Mouse (Mus musculus): Measurements from ENCODE around the gene Mei1. TPM values are rescaled to one million over a fixed set of nuclear protein-coding genes. Genes with fewer than 3 reads are reported as not detected.

Gene Mei1
- total and polyA plus RNA-seq, 3 experiments, result 0.04 TPM; not detected in 2

- no peak for DNase-seq (ENCODE audit: extremely low read depth)
- H3K4me2 ChIP-seq (ENCODE audit: insufficient read depth, low read depth, poor library complexity, severe bottlenecking), result no peak overlapping the region
- TF ChIP-seq POLR2AphosphoS2 (IDR thresholded peaks at IDR 0.05; ENCODE audit: low read depth, low read length) (no peak), CHD2 (IDR thresholded peaks at IDR 0.05; ENCODE audit: low read length) (no peak), ELF1 (IDR thresholded peaks at IDR 0.05; ENCODE audit: low read depth, low read length) (no peak), ETS1 (conservative IDR thresholded peaks at IDR 0.05; ENCODE audit: low read depth, low read length) (no peak), KAT2A (IDR thresholded peaks at IDR 0.05; ENCODE audit: insufficient replicate concordance, low read length) (no peak), RAD21 (IDR thresholded peaks at IDR 0.05; ENCODE audit: low read depth, low read length) (no peak), MAZ (IDR thresholded peaks at IDR 0.05; ENCODE audit: low read depth, low read length) (no peak), RCOR1 (conservative IDR thresholded peaks at IDR 0.05; ENCODE audit: low read depth, low read length) (no peak), BHLHE40 (IDR thresholded peaks at IDR 0.05; ENCODE audit: low read depth, low read length) (no peak), ZMIZ1 (IDR thresholded peaks at IDR 0.05; ENCODE audit: low read depth, low read length) (no peak), MXI1 (IDR thresholded peaks at IDR 0.05; ENCODE audit: low read depth, low read length) (no peak), HCFC1 (IDR thresholded peaks at IDR 0.05; ENCODE audit: low read depth, low read length) (no peak), UBTF (IDR thresholded peaks at IDR 0.05; ENCODE audit: low read depth, low read length) (no peak), SIN3A (IDR thresholded peaks at IDR 0.05; ENCODE audit: low read length) (no peak), USF1 (IDR thresholded peaks at IDR 0.05; ENCODE audit: low read depth, low read length) (no peak), MEF2A (IDR thresholded peaks at IDR 0.05; ENCODE audit: borderline replicate concordance, low read depth, low read length) (no peak), SMC3 (IDR thresholded peaks at IDR 0.05; ENCODE audit: low read depth, low read length) (no peak), TBP (conservative IDR thresholded peaks at IDR 0.05; ENCODE audit: low read depth, low read length) (no peak)
- no peak overlapping the region for H3K27ac ChIP-seq (ENCODE audit: insufficient read depth, low read depth)
- no peak overlapping the region for H3K9ac ChIP-seq (ENCODE audit: insufficient read depth, low read depth)
- H3K27me3 ChIP-seq (replicated peaks), result peaks cover 43% of the 10 kb centered on the region
- peaks cover 0 to 6% of the 10 kb centered on the region in 2 experiments; a peak in 2 of 4 replicates for H3K4me1 ChIP-seq (ENCODE audit: control insufficient read depth in 1 of 2, insufficient read depth in 2 of 2)
- H3K4me3 ChIP-seq (replicated peaks in 1 of 3; ENCODE audit: low read depth in 2 of 3, low read length in 2 of 3, poor library complexity in 1 of 3), result no peak overlapping the region
- dilution Hi-C loops (cut with MboI; ENCODE audit: extremely low pct_ligation_motif_present, extremely low pct_unique_long_range_greater_than_20kb, low sequenced_read_pairs), result no loop called here
- in situ Hi-C loops (cut with MboI; ENCODE audit: low pct_ligation_motif_present, low pct_unique_long_range_greater_than_20kb, low sequenced_read_pairs), result no loop called here
- no peaks in the 10 kb centered on the region for H3K9me3 ChIP-seq (replicated peaks; ENCODE audit: low read length)
- H3K79me2 ChIP-seq (replicated peaks; ENCODE audit: control insufficient read depth, extremely low read depth, insufficient read depth, poor library complexity, severe bottlenecking), result no peaks in the 10 kb centered on the region
- no peaks in the 10 kb centered on the region for H3K36me3 ChIP-seq (replicated peaks in 1 of 2; ENCODE audit: control insufficient read depth in 1 of 2, insufficient read depth in 1 of 2, low read length in 1 of 2)
Observed at GRCm38 (mm10) chr15:82085606-82086005, 15.8 kb downstream of the Mei1 start.

DNA sequence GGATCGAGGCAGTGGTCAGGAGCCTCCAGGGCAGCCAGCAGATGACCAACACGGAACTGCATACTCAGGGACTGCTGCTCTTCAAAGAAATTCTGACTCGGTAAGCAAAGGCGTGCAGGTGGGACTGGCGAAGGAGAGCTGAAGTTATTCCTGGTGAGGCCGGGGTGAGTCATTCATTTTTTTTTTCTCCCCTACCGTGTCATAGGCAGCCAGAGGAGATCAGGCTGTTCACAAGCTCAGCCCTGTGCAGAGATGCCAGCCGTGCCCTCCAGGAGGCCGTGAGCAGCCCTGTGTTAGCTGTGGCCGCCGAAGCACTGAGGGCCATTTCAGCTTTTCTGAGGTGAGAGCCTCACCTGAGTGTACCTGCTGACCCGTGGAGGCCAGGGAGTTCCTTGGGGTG, 16.3 kb downstream of the Mei1 start:
- H3K27me3 ChIP-seq (replicated peaks), result peaks cover 45% of the 10 kb centered on the region
- dilution Hi-C loops (cut with MboI; ENCODE audit: extremely low pct_ligation_motif_present, extremely low pct_unique_long_range_greater_than_20kb, low sequenced_read_pairs), result no loop called here
- H3K4me2 ChIP-seq (ENCODE audit: insufficient read depth, low read depth, poor library complexity, severe bottlenecking), result no peak overlapping the region
- no peak overlapping the region for H3K27ac ChIP-seq (ENCODE audit: insufficient read depth, low read depth)
- in situ Hi-C loops (cut with MboI; ENCODE audit: low pct_ligation_motif_present, low pct_unique_long_range_greater_than_20kb, low sequenced_read_pairs), result no loop called here
- H3K9me3 ChIP-seq (replicated peaks; ENCODE audit: low read length), result no peaks in the 10 kb centered on the region
- TF ChIP-seq CHD1 (IDR thresholded peaks at IDR 0.05; ENCODE audit: low read depth, low read length) (no peak), MAFK (IDR thresholded peaks at IDR 0.05; ENCODE audit: insufficient replicate concordance, low read length) (no peak), NRF1 (IDR thresholded peaks at IDR 0.05; ENCODE audit: low read depth, low read length) (no peak), ZNF384 (IDR thresholded peaks at IDR 0.05; ENCODE audit: low read depth, low read length) (no peak), ZKSCAN1 (IDR thresholded peaks at IDR 0.05; ENCODE audit: borderline replicate concordance, low read depth, low read length) (no peak)
- H3K36me3 ChIP-seq (replicated peaks in 1 of 2; ENCODE audit: control insufficient read depth in 1 of 2, insufficient read depth in 1 of 2, low read length in 1 of 2), result no peaks in the 10 kb centered on the region
- no peak overlapping the region for H3K9ac ChIP-seq (ENCODE audit: insufficient read depth, low read depth)
- no peak overlapping the region for H3K4me3 ChIP-seq (replicated peaks in 1 of 3; ENCODE audit: low read depth in 2 of 3, low read length in 2 of 3, poor library complexity in 1 of 3)
- no peak for DNase-seq (ENCODE audit: extremely low read depth)
- no peaks in the 10 kb centered on the region for H3K79me2 ChIP-seq (replicated peaks; ENCODE audit: control insufficient read depth, extremely low read depth, insufficient read depth, poor library complexity, severe bottlenecking)
- peaks cover 0 to 5% of the 10 kb centered on the region in 2 experiments; a peak in 2 of 4 replicates for H3K4me1 ChIP-seq (ENCODE audit: control insufficient read depth in 1 of 2, insufficient read depth in 2 of 2)
